Mouse (Mus musculus) neural tube, postnatal 0 days (tissue): ENCODE measurements around the gene Slc30a7. TPM values are rescaled to one million over a fixed set of nuclear protein-coding genes. Genes with fewer than 3 reads are reported as not detected.

Experiments
- microRNA-seq: library from miRNA; unstranded; fragments of <30 nt; microRNA quantifications from one replicate; pipeline ENCODE4, GENCODE M21; 2016
- polyA plus RNA-seq: library from polyadenylated mRNA; unstranded; fragments of >200 nt; fragmentation: Nextera tagmentation; extraction: Ambion mirVana; gene quantifications from 2 replicates; pipeline ENCODE4 v1.2.1, GENCODE M21; 2015

Gene Slc30a7
- polyA plus RNA-seq: 10.1 and 14.0 TPM in 2 replicates

DNA sequence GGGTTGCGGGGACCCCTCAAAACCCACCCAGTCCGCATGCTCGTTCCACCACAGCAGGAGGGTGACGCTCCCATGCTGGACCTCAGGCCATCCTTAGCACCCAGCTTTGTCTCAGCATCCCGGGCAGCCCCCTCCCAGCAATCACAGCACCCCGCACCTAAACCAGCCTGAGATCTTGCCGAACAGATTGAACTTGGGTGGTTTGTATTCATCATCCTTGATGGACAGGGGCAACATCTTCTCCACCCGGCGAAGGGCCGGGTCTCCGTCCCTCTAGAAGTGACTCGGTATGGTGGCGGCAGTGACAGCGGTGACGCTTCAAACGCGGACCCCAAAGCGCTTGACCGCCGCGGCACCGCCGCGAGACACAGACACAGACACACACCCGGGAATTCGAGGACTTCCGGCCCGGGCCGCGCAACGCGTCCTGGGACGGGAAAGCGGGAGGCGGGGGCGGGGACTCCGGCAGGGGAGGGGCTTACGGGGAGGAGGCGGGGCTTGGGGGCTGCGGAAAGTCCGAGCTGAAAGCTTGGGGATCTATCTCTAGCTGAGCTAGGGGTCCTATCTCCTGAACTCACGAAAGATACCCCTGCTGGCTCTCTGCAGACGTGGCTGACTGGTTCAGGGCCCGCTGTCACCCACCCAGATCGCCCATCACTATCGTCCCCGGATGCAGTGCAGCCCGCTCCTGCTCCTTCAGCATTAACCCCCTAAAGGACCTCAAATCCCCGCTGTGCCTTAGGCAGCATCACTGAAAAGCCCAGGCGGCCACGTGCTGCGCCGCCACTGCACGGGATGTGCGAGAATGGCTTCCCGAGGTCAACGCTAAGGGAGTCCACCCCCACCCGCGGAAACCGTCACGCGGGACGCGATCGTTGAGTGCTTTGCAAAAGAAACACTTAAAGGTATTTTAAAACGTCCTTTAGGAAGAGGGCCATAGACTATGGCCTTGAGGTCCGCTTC, at the start of gene Slc30a7, which contains the start of gene Extl2:
TSS of gene Slc30a7 (minus strand) at position 429 of the 963 bp plus-strand sequence.
TSS of gene Extl2 (plus strand) at position 485 of the 963 bp plus-strand sequence.

Small RNA genes within 50 kb of the gene (microRNA-seq; reads per million reads assigned to microRNA genes)
- not detected for gene Mir669n

Other genes starting within 250 kb of the Slc30a7 start
- gene Dph5, start 119.6 kb downstream of the Slc30a7 start, polyA plus RNA-seq: 24.7 and 25.3 TPM in 2 replicates
- gene Extl2, start 56 bp upstream of the Slc30a7 start, polyA plus RNA-seq: 48.9 and 50.1 TPM in 2 replicates
- 38.3 and 38.5 TPM in 2 replicates for gene Vcam1, start 122.3 kb upstream of the Slc30a7 start, polyA plus RNA-seq
- gene Gpr88, start 246.1 kb upstream of the Slc30a7 start, polyA plus RNA-seq: 5.3 and 6.6 TPM in 2 replicates